ENCODE assay signal across 13 mouse cellular contexts in the genomic region with DNA sequence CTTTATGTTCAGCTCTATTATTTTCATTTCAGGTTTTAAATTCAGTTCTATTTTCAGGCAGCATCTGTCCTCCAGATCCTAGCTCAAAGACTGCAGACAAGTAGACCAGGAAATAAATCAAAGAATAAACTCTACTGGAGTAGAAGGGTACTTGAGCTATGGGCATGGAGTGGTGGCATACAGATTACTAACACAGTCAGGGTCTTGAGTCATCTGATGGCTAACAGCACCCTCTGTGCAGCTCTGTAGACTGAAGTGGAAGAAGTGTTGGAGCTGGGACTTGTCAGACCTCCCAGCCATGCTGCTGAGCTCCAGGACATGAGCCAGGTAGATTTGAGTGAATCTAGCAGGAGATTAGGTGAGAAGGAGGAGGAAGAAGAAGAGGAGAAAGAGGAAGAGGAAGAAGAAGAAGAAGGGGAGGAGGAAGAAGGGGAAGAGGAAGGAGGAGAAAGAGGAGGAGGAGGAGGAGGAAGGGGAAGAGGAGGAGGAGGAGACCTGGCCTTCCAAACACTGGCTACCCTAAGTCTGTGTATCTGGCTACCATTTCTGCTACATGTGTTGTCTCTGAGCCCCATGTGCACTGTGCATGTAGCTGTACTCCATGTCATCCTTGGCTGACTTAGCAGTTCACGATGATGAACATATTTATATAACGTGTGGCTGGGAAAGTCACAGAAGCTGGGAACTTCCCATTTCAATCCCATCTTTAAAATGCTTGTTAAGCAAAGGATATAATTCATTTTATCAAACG.
"Had no signal": no experiment of that assay in that cellular context is flagged by ENCODE, and none has a peak within 500 bp of the region (broad histone marks: within the 10 kb centered on the region; RNA-seq: fewer than 3 reads in every experiment).

No protein-coding gene starts in this region.

- DNase-seq: kidney, adult 18-20 months; kidney, adult 9 months; kidney, postnatal 10 days; kidney, postnatal 36 days; layer of hippocampus, adult 9-11 months; liver, postnatal 0 days; lung, postnatal 4 days; midbrain, embryonic 14.5 days; thymus, postnatal 36 days had no signal

- H3K27ac ChIP-seq: liver, embryonic 14.5 days had no signal

- ATAC-seq: intestine, embryonic 16.5 days; liver, postnatal 0 days had no signal

- H3K9ac ChIP-seq: liver, embryonic 14.5 days; liver, postnatal 0 days had no signal

- H3K4me2 ChIP-seq: liver, embryonic 11.5 days; midbrain, embryonic 11.5 days had no signal
